Mouse (Mus musculus) ES-E14 (cell line): ENCODE results near the gene Cd86. TPM values are rescaled to one million over a fixed set of nuclear protein-coding genes. Genes with fewer than 3 reads are reported as not detected.

Experiments
- DNase-seq: peaks from one replicate; pipeline ENCODE4 v3.0.0-alpha.2; 2013; ENCODE audit warnings: low read depth, low spot score
- H3K27ac ChIP-seq: 2 replicates; pipeline ENCODE4 v1.5.1; 2012; ENCODE audit warnings: low read depth, mild to moderate bottlenecking, low read length, moderate library complexity, mixed read lengths; ENCODE audit not compliant: poor library complexity, insufficient read depth, severe bottlenecking
- H3K36me3 ChIP-seq: 2 replicates; pipeline ENCODE4 v1.6.1; 2012; ENCODE audit warnings: mild to moderate bottlenecking, low read length, moderate library complexity, mixed read lengths; ENCODE audit not compliant: control insufficient read depth, poor library complexity, insufficient read depth, severe bottlenecking
- H3K4me1 ChIP-seq, 2 experiments: fragments of 150-350 bp in 1 of 2; sonication (generic) in 1 of 2; 2 replicates each; pipeline ENCODE4 v1.6.1; 2012; ENCODE audit warnings: low read length in 2 of 2, mild to moderate bottlenecking in 1 of 2, mixed read lengths in 1 of 2; ENCODE audit not compliant: control insufficient read depth in 2 of 2, insufficient read depth in 2 of 2, poor library complexity in 1 of 2
- H3K4me3 ChIP-seq, 2 experiments: fragments of 150-350 bp in 1 of 2; sonication (generic) in 1 of 2; 2 replicates each; pipeline ENCODE4 v1.5.1; 2012; ENCODE audit warnings: low read length in 2 of 2, low read depth in 1 of 2, mild to moderate bottlenecking in 1 of 2, mixed read lengths in 1 of 2; ENCODE audit not compliant: insufficient read depth in 1 of 2, poor library complexity in 1 of 2, severe bottlenecking in 1 of 2
- H3K9ac ChIP-seq: 2 replicates; pipeline ENCODE4 v1.6.1; 2012; ENCODE audit warnings: low read depth, mild to moderate bottlenecking, low read length, mixed read lengths; ENCODE audit not compliant: poor library complexity, insufficient read depth, severe bottlenecking
- H3K9me3 ChIP-seq: fragments of 150-350 bp; sonication (generic); 2 replicates; pipeline ENCODE4 v1.6.1; 2012; ENCODE audit warnings: low read depth, mild to moderate bottlenecking, low read length; ENCODE audit not compliant: control insufficient read depth, insufficient read depth
- CHD2 ChIP-seq: IDR thresholded peaks from 2 replicates; pipeline ENCODE4 v1.6.1; 2014; ENCODE audit warnings: mild to moderate bottlenecking, low read depth, low read length, inconsistent platforms
- HCFC1 ChIP-seq: IDR thresholded peaks from 2 replicates; pipeline ENCODE4 v1.6.1; 2012; ENCODE audit warnings: low read length, inconsistent platforms, borderline replicate concordance; ENCODE audit not compliant: insufficient read depth
- MAFK ChIP-seq: IDR thresholded peaks from 2 replicates; pipeline ENCODE4 v1.6.1; 2014; ENCODE audit warnings: mild to moderate bottlenecking, low read depth, low read length, inconsistent platforms; ENCODE audit not compliant: insufficient read depth
- ZC3H11A ChIP-seq: IDR thresholded peaks from 2 replicates; pipeline ENCODE4 v1.6.1; 2012; ENCODE audit warnings: low read depth, mild to moderate bottlenecking, inconsistent platforms, low read length, borderline replicate concordance
- ZNF384 ChIP-seq: IDR thresholded peaks from 2 replicates; pipeline ENCODE4 v1.6.1; 2012; ENCODE audit warnings: low read depth, low read length, inconsistent platforms
- in situ Hi-C, 2 experiments: fragments of 600-800 bp; cut with MboI; formaldehyde crosslinking; loops; one replicate each; pipeline ENCODE4 v1.15.1; 2025; ENCODE audit warnings: low sequenced_read_pairs in 2 of 2, inconsistent platforms in 1 of 2; ENCODE audit not compliant: unreplicated experiment in 2 of 2
- total RNA-seq: library from RNA; depleted of rRNA; stranded (reverse); fragments of 300-350 nt; gene quantifications from 2 replicates; pipeline ENCODE4 v1.2.3, GENCODE M21; 2012

The Cd86 gene
- total RNA-seq, 1 experiment = 0.62 TPM

GRCm38 (mm10) chr16:36602632-36603031 is 63.2 kb downstream of the Cd86 start:
- TF ChIP-seq ZC3H11A (no peak), HCFC1 (no peak)
- H3K9ac ChIP-seq = no peak overlapping the region
- in situ Hi-C loops = no loop called here
- no peaks in the 10 kb centered on the region for H3K4me1 ChIP-seq
- H3K9me3 ChIP-seq = no peaks in the 10 kb centered on the region
- H3K4me3 ChIP-seq = no peak overlapping the region
- H3K36me3 ChIP-seq = no peaks in the 10 kb centered on the region
- no peak overlapping the region for H3K27ac ChIP-seq
- DNase-seq = no peak

GRCm38 (mm10) chr16:36598265-36598664 is 67.6 kb downstream of the Cd86 start:
- in situ Hi-C loops = no loop called here
- no peak for DNase-seq
- TF ChIP-seq MAFK (no peak), CHD2 (no peak), ZC3H11A (no peak), ZNF384 (no peak), HCFC1 (no peak)

DNA sequence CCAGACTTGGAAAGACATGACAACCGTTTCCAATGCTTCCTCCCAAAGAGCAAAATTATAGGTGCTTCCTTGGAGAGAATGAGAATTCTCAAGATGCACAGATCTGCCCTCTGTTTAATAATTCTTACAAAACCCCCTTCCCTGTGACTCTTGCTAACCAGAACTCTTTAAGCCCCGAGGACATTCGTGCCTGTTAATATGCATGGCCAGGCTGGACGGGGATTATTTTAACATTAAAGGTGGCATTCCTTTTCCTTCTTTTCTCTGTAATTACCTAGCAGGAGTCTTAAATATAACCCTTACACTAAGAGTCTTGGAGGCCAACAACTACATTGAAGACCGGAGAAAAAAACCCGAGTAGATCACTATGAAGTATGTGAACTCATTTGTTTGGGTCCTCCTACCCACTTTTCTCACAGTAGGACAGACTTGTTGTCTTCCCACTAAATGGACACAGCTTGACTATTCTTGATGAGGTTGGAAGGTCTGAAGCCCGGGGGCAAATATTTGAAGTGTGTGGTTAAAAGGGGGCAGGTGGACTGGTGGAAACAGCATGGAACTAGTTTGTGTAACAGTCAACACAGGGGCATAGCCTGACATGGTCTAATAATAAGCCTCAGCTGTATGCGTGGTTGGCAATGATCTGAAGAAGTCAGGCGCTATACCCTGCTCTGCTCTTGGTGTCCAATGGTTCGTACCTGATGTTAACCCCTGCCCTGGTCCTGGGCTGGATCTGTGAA is 69.0 kb downstream of the Cd86 start:
- Histone ChIP-seq H3K4me1 (no peaks in the 10 kb centered on the region), H3K9ac (no peak overlapping the region), H3K27ac (no peak overlapping the region), H3K36me3 (no peaks in the 10 kb centered on the region), H3K9me3 (no peaks in the 10 kb centered on the region), H3K4me3 (no peak overlapping the region)
- TF ChIP-seq MAFK = no peak
- TF ChIP-seq ZNF384 = no peak
- no peak for TF ChIP-seq ZC3H11A
- TF ChIP-seq HCFC1 = no peak
- TF ChIP-seq CHD2 = no peak
- in situ Hi-C loops = no loop called here
- no peak for DNase-seq

More at GRCm38 (mm10) chr16:36598265-36598664, 67.6 kb downstream of the Cd86 start:
- Histone ChIP-seq H3K4me1 (no peaks in the 10 kb centered on the region), H3K9me3 (no peaks in the 10 kb centered on the region), H3K27ac (no peak overlapping the region), H3K9ac (no peak overlapping the region), H3K4me3 (no peak overlapping the region), H3K36me3 (no peaks in the 10 kb centered on the region)

DNA sequence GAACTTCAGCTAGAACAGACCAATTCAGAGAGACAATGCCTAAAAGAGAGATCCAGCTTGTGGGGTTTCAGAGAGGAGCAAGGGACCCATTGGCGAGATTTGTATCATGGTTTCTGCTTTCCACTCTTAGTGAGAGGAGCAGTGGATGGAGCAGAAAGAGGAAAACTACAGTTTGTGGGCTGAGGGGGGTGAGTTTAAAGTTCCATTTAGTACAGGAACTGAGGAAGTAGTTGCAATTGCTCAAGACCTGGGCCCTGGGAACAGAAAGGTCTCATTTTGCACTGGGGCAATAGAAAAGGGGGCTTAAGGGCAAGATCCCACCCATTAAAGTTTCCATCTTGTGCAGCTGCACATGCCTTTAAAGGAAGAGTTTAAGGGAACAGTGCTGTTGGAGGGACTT is 76.0 kb downstream of the Cd86 start:
- TF ChIP-seq ZNF384 = no peak
- TF ChIP-seq HCFC1 = no peak
- H3K9me3 ChIP-seq = no peaks in the 10 kb centered on the region
- in situ Hi-C loops = no loop called here
- no peak overlapping the region for H3K27ac ChIP-seq
- no peak for DNase-seq
- no peaks in the 10 kb centered on the region for H3K4me1 ChIP-seq
- no peaks in the 10 kb centered on the region for H3K36me3 ChIP-seq
- H3K9ac ChIP-seq = no peak overlapping the region
- no peak overlapping the region for H3K4me3 ChIP-seq

- no peak for DNase-seq
- Histone ChIP-seq H3K27ac (no peak overlapping the region), H3K4me3 (no peak overlapping the region), H3K4me1 (no peaks in the 10 kb centered on the region), H3K9ac (no peak overlapping the region), H3K9me3 (no peaks in the 10 kb centered on the region), H3K36me3 (no peaks in the 10 kb centered on the region)
- in situ Hi-C loops = no loop called here
- no peak for TF ChIP-seq HCFC1
- TF ChIP-seq MAFK = no peak
- no peak for TF ChIP-seq CHD2
- TF ChIP-seq ZC3H11A = no peak
- TF ChIP-seq ZNF384 = no peak
Observed at GRCm38 (mm10) chr16:36587971-36588370, 77.9 kb downstream of the Cd86 start.
